Mouse (Mus musculus): ENCODE data around the gene Ube2dnl2.

DNA sequence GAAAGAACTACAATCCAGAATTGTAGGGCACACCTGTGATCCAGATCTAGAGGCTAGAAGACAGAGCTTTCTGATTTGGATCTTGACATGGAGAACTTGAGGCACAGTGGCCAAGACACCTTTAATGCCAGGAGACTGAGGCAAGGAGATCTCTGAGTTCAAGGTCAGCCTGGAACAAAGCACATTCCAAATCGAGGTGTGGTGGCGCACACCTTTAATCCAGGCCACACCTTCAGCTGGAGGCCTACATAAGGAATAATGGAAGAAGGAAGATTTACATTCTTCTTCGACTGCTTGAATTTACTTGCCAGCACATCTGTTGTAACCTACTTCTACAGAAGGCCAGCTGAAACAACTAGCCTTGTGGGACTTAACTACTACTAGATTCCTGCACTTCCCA lies 9.9 kb upstream of the Ube2dnl2 start:
- TF ChIP-seq TAL1 (IDR thresholded peaks at IDR 0.05; ENCODE audit: low read length) (no peak), GATA1 (IDR thresholded peaks at IDR 0.05; ENCODE audit: low read length) (no peak)

All from erythroblast, embryonic 14.5 days (primary cell).